Comparison of ENCODE assay signal across 15 mouse cellular contexts in genomic region chr19:44676555-44677120, GRCm38 (mm10).
DNase-seq lines count a peak whose midpoint lies in the region; ATAC-seq and TF ChIP-seq lines count a peak whose summit lies in the region.
"Had no signal": no experiment of that assay in that cellular context is flagged by ENCODE, and none has a peak within 500 bp of the region (broad histone marks: within the 10 kb centered on the region; RNA-seq: fewer than 3 reads in every experiment).

No protein-coding gene starts in this region.

- H3K4me1 ChIP-seq in hindbrain, embryonic 12.5 days, result peaks cover 24% of the 10 kb centered on the region
- H3K4me1 ChIP-seq in hindbrain, embryonic 13.5 days (replicated peaks), result peaks cover 61% of the 10 kb centered on the region
- peaks cover 6% of the 10 kb centered on the region for H3K4me1 ChIP-seq in ES-Bruce4 (ENCODE audit: control insufficient read depth, insufficient read depth, low read length)
- H3K4me1 ChIP-seq in forebrain, embryonic 11.5 days (replicated peaks; ENCODE audit: control insufficient read depth, insufficient read depth, low read length), result peaks cover 11% of the 10 kb centered on the region
- H3K4me1 ChIP-seq in kidney, embryonic 14.5 days (ENCODE audit: control insufficient read depth, insufficient read depth, low read length), result peaks cover 25% of the 10 kb centered on the region
- H3K4me1 ChIP-seq in heart, embryonic 12.5 days (replicated peaks), result peaks cover 7% of the 10 kb centered on the region

- no peaks in the 10 kb centered on the region for H3K9me3 ChIP-seq in hindbrain, embryonic 12.5 days (replicated peaks)
- no peaks in the 10 kb centered on the region for H3K9me3 ChIP-seq in hindbrain, embryonic 13.5 days
- no peaks in the 10 kb centered on the region for H3K9me3 ChIP-seq in ES-Bruce4 (replicated peaks; ENCODE audit: control insufficient read depth, insufficient read depth, low read length, poor library complexity, severe bottlenecking)
- no peaks in the 10 kb centered on the region for H3K9me3 ChIP-seq in forebrain, embryonic 11.5 days (ENCODE audit: control insufficient read depth, low read length)
- no peaks in the 10 kb centered on the region for H3K9me3 ChIP-seq in kidney, embryonic 14.5 days (ENCODE audit: control insufficient read depth, low read length)
- H3K9me3 ChIP-seq in heart, embryonic 12.5 days (replicated peaks), result no peaks in the 10 kb centered on the region
- H3K9me3 ChIP-seq: neural tube, embryonic 15.5 days had no signal

- 0 out of 2 replicates have a peak, but pooled peaks have one; percentile 32 for ATAC-seq in hindbrain, embryonic 12.5 days (ENCODE audit: low FRiP score)
- ATAC-seq in hindbrain, embryonic 13.5 days (ENCODE audit: low FRiP score), result no peak
- ATAC-seq in forebrain, embryonic 11.5 days (replicated peaks; ENCODE audit: low FRiP score), result peak; percentile 57
- ATAC-seq in kidney, embryonic 14.5 days (ENCODE audit: low FRiP score, low TSS enrichment), result no peak
- no peak for ATAC-seq in heart, embryonic 12.5 days (ENCODE audit: insufficient number of reproducible peaks, low FRiP score)

- no peak for TF ChIP-seq EP300 in ES-Bruce4 (IDR thresholded peaks at IDR 0.05; ENCODE audit: insufficient read depth, low read depth, low read length)

- no peak overlapping the region for H3K4me3 ChIP-seq in hindbrain, embryonic 12.5 days
- H3K4me3 ChIP-seq in hindbrain, embryonic 13.5 days, result no peak overlapping the region
- 0 out of 2 replicates have a peak overlapping the region, but pooled peaks have one; percentile 8 for H3K4me3 ChIP-seq in ES-Bruce4 (ENCODE audit: low read depth, low read length)
- H3K4me3 ChIP-seq in forebrain, embryonic 11.5 days (ENCODE audit: low read depth, low read length), result no peak overlapping the region
- no peak overlapping the region for H3K4me3 ChIP-seq in kidney, embryonic 14.5 days (ENCODE audit: low read length)
- no peak overlapping the region for H3K4me3 ChIP-seq in heart, embryonic 12.5 days
- H3K4me3 ChIP-seq: erythroblast, embryonic 14.5 days; left cerebral cortex, adult 2 months; neural tube, embryonic 15.5 days had no signal

- peak; percentile 64 for DNase-seq in forebrain, embryonic 11.5 days (ENCODE audit: low spot score)
- no peak for DNase-seq in spleen, postnatal 10 days (ENCODE audit: low spot score in 2 of 2)
- DNase-seq in embryo, embryonic 9.5 days (ENCODE audit: extremely low spot score), result no peak
- DNase-seq: adrenal gland, postnatal 14 days; cerebellum, adult 9-10 months; gastrocnemius, postnatal 10 days; lung, postnatal 14 days had no signal

- H3K27me3 ChIP-seq in hindbrain, embryonic 12.5 days, result peaks cover 97% of the 10 kb centered on the region
- H3K27me3 ChIP-seq in hindbrain, embryonic 13.5 days, result peaks cover 97% of the 10 kb centered on the region
- peaks cover 7% of the 10 kb centered on the region; the same call in 1 of the 2 replicates for H3K27me3 ChIP-seq in ES-Bruce4 (ENCODE audit: control insufficient read depth, insufficient read depth, low read length, poor library complexity, severe bottlenecking)
- peaks cover 82% of the 10 kb centered on the region for H3K27me3 ChIP-seq in forebrain, embryonic 11.5 days (ENCODE audit: control insufficient read depth, insufficient read depth, low read length)
- H3K27me3 ChIP-seq in kidney, embryonic 14.5 days (ENCODE audit: control insufficient read depth, insufficient read depth, low read length), result peaks cover 73% of the 10 kb centered on the region
- peaks cover 99% of the 10 kb centered on the region for H3K27me3 ChIP-seq in heart, embryonic 12.5 days (replicated peaks)

- 5% methylated on average over 12 of the region's 12 CpGs for WGBS in hindbrain, embryonic 12.5 days
- 5% methylated on average over 12 of the region's 12 CpGs for WGBS in hindbrain, embryonic 13.5 days
- 3% methylated on average over 12 of the region's 12 CpGs for WGBS in forebrain, embryonic 11.5 days
- WGBS in kidney, embryonic 14.5 days, result 5% methylated on average over 12 of the region's 12 CpGs
- 8% methylated on average over 12 of the region's 12 CpGs for WGBS in heart, embryonic 12.5 days

- no peak overlapping the region for H3K27ac ChIP-seq in hindbrain, embryonic 12.5 days
- no peak overlapping the region for H3K27ac ChIP-seq in hindbrain, embryonic 13.5 days
- H3K27ac ChIP-seq in ES-Bruce4 (ENCODE audit: insufficient read depth, low read length), result no peak overlapping the region
- H3K27ac ChIP-seq in forebrain, embryonic 11.5 days (ENCODE audit: low read depth, low read length), result no peak overlapping the region
- no peak overlapping the region for H3K27ac ChIP-seq in kidney, embryonic 14.5 days (ENCODE audit: low read depth, low read length)
- no peak overlapping the region for H3K27ac ChIP-seq in heart, embryonic 12.5 days (ENCODE audit: poor library complexity, severe bottlenecking)
- H3K27ac ChIP-seq: left cerebral cortex, adult 2 months; neural tube, embryonic 15.5 days had no signal

- no peak for TF ChIP-seq POLR2A in ES-Bruce4 (IDR thresholded peaks at IDR 0.05; ENCODE audit: insufficient read depth, low read length)

- no peak overlapping the region for H3K9ac ChIP-seq in hindbrain, embryonic 12.5 days
- no peak overlapping the region for H3K9ac ChIP-seq in hindbrain, embryonic 13.5 days
- no peak overlapping the region for H3K9ac ChIP-seq in ES-Bruce4 (ENCODE audit: low read depth, poor library complexity, severe bottlenecking)
- H3K9ac ChIP-seq in forebrain, embryonic 11.5 days (ENCODE audit: low read length), result no peak overlapping the region
- no peak overlapping the region for H3K9ac ChIP-seq in kidney, embryonic 14.5 days (ENCODE audit: low read depth, low read length)
- no peak overlapping the region for H3K9ac ChIP-seq in heart, embryonic 12.5 days
- H3K9ac ChIP-seq: neural tube, embryonic 15.5 days had no signal

- no peak overlapping the region for H3K4me2 ChIP-seq in hindbrain, embryonic 12.5 days (replicated peaks)
- H3K4me2 ChIP-seq in hindbrain, embryonic 13.5 days, result no peak overlapping the region
- H3K4me2 ChIP-seq in forebrain, embryonic 11.5 days (ENCODE audit: low read depth, low read length, severe bottlenecking), result no peak overlapping the region; the same call in 1 of the 2 replicates
- H3K4me2 ChIP-seq in kidney, embryonic 14.5 days (replicated peaks; ENCODE audit: low read depth, low read length), result peak overlapping the region; percentile 17
- H3K4me2 ChIP-seq in heart, embryonic 12.5 days, result no peak overlapping the region
- H3K4me2 ChIP-seq: neural tube, embryonic 15.5 days had no signal

- H3K36me3 ChIP-seq in hindbrain, embryonic 12.5 days, result no peaks in the 10 kb centered on the region
- no peaks in the 10 kb centered on the region for H3K36me3 ChIP-seq in hindbrain, embryonic 13.5 days
- no peaks in the 10 kb centered on the region for H3K36me3 ChIP-seq in ES-Bruce4 (ENCODE audit: control insufficient read depth, insufficient read depth, low read length, poor library complexity, severe bottlenecking)
- H3K36me3 ChIP-seq in forebrain, embryonic 11.5 days (ENCODE audit: control insufficient read depth, insufficient read depth, low read length), result no peaks in the 10 kb centered on the region
- H3K36me3 ChIP-seq in kidney, embryonic 14.5 days (ENCODE audit: control insufficient read depth, insufficient read depth, low read length), result no peaks in the 10 kb centered on the region
- H3K36me3 ChIP-seq in heart, embryonic 12.5 days, result no peaks in the 10 kb centered on the region
- H3K36me3 ChIP-seq: neural tube, embryonic 15.5 days had no signal

- TF ChIP-seq CTCF in ES-Bruce4 (IDR thresholded peaks at IDR 0.05; ENCODE audit: low read depth, low read length), result no peak

Comparison
In these comparisons a context has a peak if more than half of its experiments do, and no peak if none do; other contexts are left out.
1. ATAC-seq: peak in hindbrain, embryonic 12.5 days (single experiment) and forebrain, embryonic 11.5 days (single experiment); none in hindbrain, embryonic 13.5 days (single experiment), kidney, embryonic 14.5 days (single experiment) and heart, embryonic 12.5 days (single experiment).